Mouse (Mus musculus) ovary, postnatal 36 days (tissue): ENCODE results near the gene Them7.

Source experiments
- DNase-seq: peaks from one replicate; pipeline ENCODE4 v3.0.0; 2022; ENCODE audit warnings: low spot score, mixed read lengths

Them7 gene

GRCm38 (mm10) chr2:105379682-105380081 is 155.6 kb downstream of the Them7 start:
- no peak for DNase-seq

- DNase-seq = no peak
Observed at GRCm38 (mm10) chr2:105380757-105381319, 156.7 kb downstream of the Them7 start.

- DNase-seq = no peak
Observed at GRCm38 (mm10) chr2:105383063-105383462, 158.9 kb downstream of the Them7 start.

- DNase-seq = no peak
Observed at GRCm38 (mm10) chr2:105384998-105385397, 160.9 kb downstream of the Them7 start.

GRCm38 (mm10) chr2:105386418-105386817 is 162.3 kb downstream of the Them7 start:
- DNase-seq = no peak

- no peak for DNase-seq
Observed at GRCm38 (mm10) chr2:105389007-105389890, 165.1 kb downstream of the Them7 start.

- DNase-seq = no peak
Observed at GRCm38 (mm10) chr2:105390653-105391413, 166.7 kb downstream of the Them7 start.

GRCm38 (mm10) chr2:105391414-105391784 is 167.3 kb downstream of the Them7 start:
- DNase-seq = no peak

- DNase-seq = no peak
Observed at GRCm38 (mm10) chr2:105392514-105392913, 168.4 kb downstream of the Them7 start.

- DNase-seq = no peak
Observed at GRCm38 (mm10) chr2:105394375-105394774, 170.3 kb downstream of the Them7 start.

GRCm38 (mm10) chr2:105396066-105396465 is 171.9 kb downstream of the Them7 start:
- DNase-seq = no peak

GRCm38 (mm10) chr2:105397446-105398211 is 173.5 kb downstream of the Them7 start:
- no peak for DNase-seq

GRCm38 (mm10) chr2:105398636-105399084 is 174.5 kb downstream of the Them7 start:
- DNase-seq = no peak

- peak; percentile 87 for DNase-seq
Observed at GRCm38 (mm10) chr2:105399085-105399891, 175.2 kb downstream of the Them7 start, which contains the start of gene Rcn1. Gene Rcn1 (minus strand): TSS chr2:105399319.

- no peak for DNase-seq
Observed at GRCm38 (mm10) chr2:105400558-105400957, 176.4 kb downstream of the Them7 start.

GRCm38 (mm10) chr2:105402180-105402579 is 178.1 kb downstream of the Them7 start:
- no peak for DNase-seq

GRCm38 (mm10) chr2:105408511-105408910 is 184.4 kb downstream of the Them7 start:
- peak; percentile 26 for DNase-seq

- no peak for DNase-seq
Observed at GRCm38 (mm10) chr2:105409253-105409652, 185.1 kb downstream of the Them7 start.

GRCm38 (mm10) chr2:105414309-105414708 is 190.2 kb downstream of the Them7 start:
- DNase-seq = no peak

GRCm38 (mm10) chr2:105416046-105416659 is 192.0 kb downstream of the Them7 start:
- DNase-seq = no peak
